Mouse (Mus musculus) heart, postnatal 0 days (tissue): ENCODE data around the gene Rtl9. TPM values are rescaled to one million over a fixed set of nuclear protein-coding genes. Genes with fewer than 3 reads are reported as not detected.

Source experiments
- ATAC-seq: fragments of 200-750 bp; cut with Nextera tagmentation; 2 replicates; pipeline ENCODE4 v1.8.0; 2017; ENCODE audit warnings: low read depth, moderate number of reproducible peaks, moderate library complexity; ENCODE audit not compliant: insufficient read depth
- DNase-seq: peaks from one replicate; pipeline ENCODE4 v3.0.0-alpha.2; 2016; ENCODE audit warnings: low spot score
- H3K27ac ChIP-seq: fragments of 300-500 bp; sonication (generic); 2 replicates; pipeline ENCODE4 v1.5.1; 2014; ENCODE audit warnings: low read depth, mild to moderate bottlenecking
- H3K27me3 ChIP-seq: fragments of 300-500 bp; sonication (generic); 2 replicates; pipeline ENCODE4 v1.6.1; 2014; ENCODE audit warnings: low read length, mixed read lengths; ENCODE audit not compliant: control insufficient read depth, insufficient read depth
- H3K36me3 ChIP-seq: fragments of 300-500 bp; sonication (generic); replicated peaks from 2 replicates; pipeline ENCODE4 v1.6.1; 2014; ENCODE audit warnings: low read length, mixed read lengths; ENCODE audit not compliant: control insufficient read depth, insufficient read depth
- H3K4me1 ChIP-seq: fragments of 300-500 bp; sonication (generic); 2 replicates; pipeline ENCODE4 v1.6.1; 2014; ENCODE audit warnings: antibody characterized with exemption; ENCODE audit not compliant: control insufficient read depth, insufficient read depth
- H3K4me2 ChIP-seq: fragments of 300-500 bp; sonication (generic); 2 replicates; pipeline ENCODE4 v1.6.1; 2014; ENCODE audit warnings: low read depth, mild to moderate bottlenecking, low read length, moderate library complexity
- H3K4me3 ChIP-seq: fragments of 300-500 bp; sonication (generic); 2 replicates; pipeline ENCODE4 v1.5.1; 2014; ENCODE audit warnings: low read depth, low read length
- H3K9ac ChIP-seq: fragments of 300-500 bp; sonication (generic); replicated peaks from 2 replicates; pipeline ENCODE4 v1.6.1; 2014; ENCODE audit warnings: low read depth, low read length, mixed read lengths
- H3K9me3 ChIP-seq: fragments of 300-500 bp; sonication (generic); replicated peaks from 2 replicates; pipeline ENCODE4 v1.6.1; 2016; ENCODE audit warnings: low read length; ENCODE audit not compliant: control insufficient read depth
- CTCF ChIP-seq: IDR thresholded peaks from 2 replicates; pipeline ENCODE4 v1.5.1; 2016; ENCODE audit warnings: antibody characterized with exemption, control low read depth, low read depth
- EP300 ChIP-seq: IDR thresholded peaks from 2 replicates; pipeline ENCODE4 v1.6.1; 2016; ENCODE audit warnings: antibody characterized with exemption, low read depth
- WGBS: fragments of 180-500 bp; shearing (Covaris S2); extraction: QIAGEN DNeasy Blood & Tissue Kit; methylation state at CpG from one replicate; pipeline ENCODE4 v1.1.7; 2014; 5-methylcytosine and 5-hydroxymethylcytosine counted together
- polyA plus RNA-seq: library from polyadenylated mRNA; unstranded; fragments of >200 nt; fragmentation: Nextera tagmentation; extraction: Ambion mirVana; gene quantifications from 2 replicates; pipeline ENCODE4 v1.2.1, GENCODE M21; 2015
- total RNA-seq: library from RNA; depleted of rRNA; stranded (reverse); fragments of >200 nt; gene quantifications from 2 replicates; pipeline ENCODE4 v1.2.3, GENCODE M21; 2014; ENCODE audit warnings: low replicate concordance; rRNA removed

Gene Rtl9
- total and polyA plus RNA-seq, 2 experiments from 2014 or later: 0.15 to 2.6 TPM

GRCm38 (mm10) chrX:143103146-143103545 is 3.8 kb downstream of the Rtl9 start:
- Histone ChIP-seq H3K4me2 (no peak overlapping the region), H3K27me3 (0 out of 2 replicates have a peak, but pooled peaks cover 3% of the 10 kb centered on the region), H3K36me3 (no peaks in the 10 kb centered on the region), H3K4me3 (no peak overlapping the region), H3K4me1 (no peaks in the 10 kb centered on the region), H3K27ac (no peak overlapping the region), H3K9ac (no peak overlapping the region), H3K9me3 (no peaks in the 10 kb centered on the region)
- no peak for DNase-seq
- ATAC-seq: no peak
- TF ChIP-seq EP300: no peak
- no peak for TF ChIP-seq CTCF
- 84% methylated on average over 5 of the region's 5 CpGs for WGBS

- no peaks in the 10 kb centered on the region for H3K4me1 ChIP-seq
- TF ChIP-seq EP300 (no peak), CTCF (no peak)
- H3K4me3 ChIP-seq: no peak overlapping the region
- no peaks in the 10 kb centered on the region for H3K36me3 ChIP-seq
- DNase-seq: no peak
- H3K27me3 ChIP-seq: no peaks in the 10 kb centered on the region
- no peaks in the 10 kb centered on the region for H3K9me3 ChIP-seq
- H3K27ac ChIP-seq: no peak overlapping the region
- 83% methylated on average over 1 of the region's 1 CpGs for WGBS
- no peak overlapping the region for H3K9ac ChIP-seq
- no peak for ATAC-seq
- H3K4me2 ChIP-seq: no peak overlapping the region
Measured at GRCm38 (mm10) chrX:143105866-143106265, 6.5 kb downstream of the Rtl9 start.

- Histone ChIP-seq H3K9me3 (no peaks in the 10 kb centered on the region), H3K27me3 (no peaks in the 10 kb centered on the region), H3K4me2 (no peak overlapping the region), H3K4me1 (no peaks in the 10 kb centered on the region), H3K4me3 (no peak overlapping the region), H3K9ac (no peak overlapping the region), H3K36me3 (no peaks in the 10 kb centered on the region), H3K27ac (no peak overlapping the region)
- TF ChIP-seq EP300 (no peak), CTCF (peak; percentile 5; the same call in 1 of the 2 replicates)
- ATAC-seq (no peak), DNase-seq (no peak)
Measured at GRCm38 (mm10) chrX:143112546-143112945, 13.2 kb downstream of the Rtl9 start.

Other genes with a start within 250 kb of the Rtl9 start
- 19.9 and 24.7 TPM in 2 replicates for gene Ammecr1, start 132.9 kb upstream of the Rtl9 start, total RNA-seq
- 18.0 and 21.2 TPM in 2 replicates for gene Ammecr1, start 132.9 kb upstream of the Rtl9 start, polyA plus RNA-seq